Mouse (Mus musculus) heart, embryonic 11.5 days (tissue): ENCODE data around the gene Fam13c. TPM values are rescaled to one million over a fixed set of nuclear protein-coding genes. Genes with fewer than 3 reads are reported as not detected.

Experiments
- ATAC-seq: fragments of 200-750 bp; cut with Nextera tagmentation; replicated peaks from 2 replicates; pipeline ENCODE4 v1.8.0; 2017; ENCODE audit warnings: moderate library complexity; ENCODE audit not compliant: insufficient number of reproducible peaks, low FRiP score, low TSS enrichment
- H3K27ac ChIP-seq: fragments of 300-500 bp; sonication (generic); 2 replicates; pipeline ENCODE4 v1.5.1; 2014; ENCODE audit warnings: mild to moderate bottlenecking, low read depth, low read length
- H3K27me3 ChIP-seq: fragments of 300-500 bp; sonication (generic); 2 replicates; pipeline ENCODE4 v1.6.1; 2014; ENCODE audit warnings: mild to moderate bottlenecking, low read length, mixed read lengths; ENCODE audit not compliant: control insufficient read depth, insufficient read depth
- H3K36me3 ChIP-seq: fragments of 300-500 bp; sonication (generic); 2 replicates; pipeline ENCODE4 v1.6.1; 2014; ENCODE audit warnings: mild to moderate bottlenecking, low read length, moderate library complexity, mixed read lengths; ENCODE audit not compliant: control insufficient read depth, insufficient read depth
- H3K4me1 ChIP-seq: fragments of 300-500 bp; sonication (generic); 2 replicates; pipeline ENCODE4 v1.6.1; 2014; ENCODE audit warnings: low read length; ENCODE audit not compliant: control insufficient read depth, insufficient read depth
- H3K4me2 ChIP-seq: fragments of 300-500 bp; sonication (generic); 2 replicates; pipeline ENCODE4 v1.6.1; 2014; ENCODE audit warnings: mild to moderate bottlenecking, moderate library complexity
- H3K4me3 ChIP-seq: fragments of 300-500 bp; sonication (generic); 2 replicates; pipeline ENCODE4 v1.5.1; 2014; ENCODE audit warnings: low read depth, low read length
- H3K9ac ChIP-seq: fragments of 300-500 bp; sonication (generic); 2 replicates; pipeline ENCODE4 v1.6.1; 2014; ENCODE audit warnings: mild to moderate bottlenecking, low read depth, low read length, moderate library complexity
- H3K9me3 ChIP-seq: fragments of 300-500 bp; sonication (generic); replicated peaks from 2 replicates; pipeline ENCODE4 v1.6.1; 2016; ENCODE audit warnings: low read length; ENCODE audit not compliant: control insufficient read depth
- WGBS: fragments of 180-500 bp; shearing (Covaris S2); extraction: QIAGEN DNeasy Blood & Tissue Kit; methylation state at CpG from one replicate; pipeline ENCODE4 v1.1.7; 2014; ENCODE audit not compliant: insufficient replicate concordance; 5-methylcytosine and 5-hydroxymethylcytosine counted together
- polyA plus RNA-seq: library from polyadenylated mRNA; unstranded; fragments of >200 nt; fragmentation: Nextera tagmentation; extraction: Ambion mirVana; gene quantifications from 2 replicates; pipeline ENCODE4 v1.2.1, GENCODE M21; 2014

Gene Fam13c
- polyA plus RNA-seq, 1 experiment from 2014 or later = 8.2 TPM

GRCm38 (mm10) chr10:70447787-70448186 is 7.5 kb downstream of the Fam13c start:
- Histone ChIP-seq H3K4me3 (no peak overlapping the region), H3K36me3 (no peaks in the 10 kb centered on the region), H3K27ac (no peak overlapping the region), H3K9ac (no peak overlapping the region), H3K4me2 (no peak overlapping the region), H3K4me1 (no peaks in the 10 kb centered on the region), H3K27me3 (no peaks in the 10 kb centered on the region), H3K9me3 (no peaks in the 10 kb centered on the region)
- WGBS = 55% methylated on average over 4 of the region's 4 CpGs
- no peak for ATAC-seq

GRCm38 (mm10) chr10:70449206-70449605 is 8.9 kb downstream of the Fam13c start:
- Histone ChIP-seq H3K36me3 (no peaks in the 10 kb centered on the region), H3K9me3 (no peaks in the 10 kb centered on the region), H3K4me1 (no peaks in the 10 kb centered on the region), H3K4me2 (peak overlapping the region; percentile 52), H3K27ac (no peak overlapping the region), H3K4me3 (0 out of 2 replicates have a peak overlapping the region, but pooled peaks have one; percentile 10), H3K27me3 (no peaks in the 10 kb centered on the region), H3K9ac (no peak overlapping the region)
- 23% methylated on average over 8 of the region's 8 CpGs for WGBS
- ATAC-seq = no peak

- no peak for ATAC-seq
- Histone ChIP-seq H3K4me1 (no peaks in the 10 kb centered on the region), H3K9me3 (no peaks in the 10 kb centered on the region), H3K27me3 (no peaks in the 10 kb centered on the region), H3K36me3 (peaks cover 3% of the 10 kb centered on the region; the same call in 1 of the 2 replicates), H3K4me3 (no peak overlapping the region), H3K27ac (no peak overlapping the region), H3K9ac (no peak overlapping the region), H3K4me2 (no peak overlapping the region)
- 89% methylated on average over 8 of the region's 8 CpGs for WGBS
Observed at GRCm38 (mm10) chr10:70455886-70456305, 15.6 kb downstream of the Fam13c start.

- Histone ChIP-seq H3K9ac (no peak overlapping the region), H3K36me3 (peaks cover 5% of the 10 kb centered on the region; the same call in 1 of the 2 replicates), H3K4me2 (no peak overlapping the region), H3K4me3 (no peak overlapping the region), H3K4me1 (no peaks in the 10 kb centered on the region), H3K9me3 (no peaks in the 10 kb centered on the region), H3K27ac (no peak overlapping the region), H3K27me3 (no peaks in the 10 kb centered on the region)
- ATAC-seq = no peak
- WGBS = 66% methylated on average over 11 of the region's 11 CpGs
Observed at GRCm38 (mm10) chr10:70458574-70459263, 18.4 kb downstream of the Fam13c start.

GRCm38 (mm10) chr10:70465638-70466037 is 25.4 kb downstream of the Fam13c start:
- H3K27ac ChIP-seq = no peak overlapping the region
- 80% methylated on average over 7 of the region's 7 CpGs for WGBS
- no peak overlapping the region for H3K9ac ChIP-seq
- H3K4me3 ChIP-seq = no peak overlapping the region
- no peaks in the 10 kb centered on the region for H3K9me3 ChIP-seq
- H3K27me3 ChIP-seq = no peaks in the 10 kb centered on the region
- H3K4me1 ChIP-seq = no peaks in the 10 kb centered on the region
- H3K4me2 ChIP-seq = no peak overlapping the region
- H3K36me3 ChIP-seq = 0 out of 2 replicates have a peak, but pooled peaks cover 2% of the 10 kb centered on the region
- no peak for ATAC-seq

- no peak for ATAC-seq
- Histone ChIP-seq H3K9me3 (no peaks in the 10 kb centered on the region), H3K4me2 (no peak overlapping the region), H3K27me3 (no peaks in the 10 kb centered on the region), H3K9ac (no peak overlapping the region), H3K36me3 (peaks cover 3% of the 10 kb centered on the region; the same call in 1 of the 2 replicates), H3K27ac (no peak overlapping the region), H3K4me3 (no peak overlapping the region), H3K4me1 (no peaks in the 10 kb centered on the region)
- WGBS = 62% methylated on average over 1 of the region's 1 CpGs
Observed at GRCm38 (mm10) chr10:70470836-70471235, 30.6 kb downstream of the Fam13c start.

- H3K4me2 ChIP-seq = no peak overlapping the region
- H3K4me1 ChIP-seq = no peaks in the 10 kb centered on the region
- no peak for ATAC-seq
- no peak overlapping the region for H3K4me3 ChIP-seq
- H3K27ac ChIP-seq = no peak overlapping the region
- 88% methylated on average over 10 of the region's 10 CpGs for WGBS
- H3K27me3 ChIP-seq = no peaks in the 10 kb centered on the region
- peaks cover 3% of the 10 kb centered on the region; the same call in 1 of the 2 replicates for H3K36me3 ChIP-seq
- H3K9ac ChIP-seq = no peak overlapping the region
- no peaks in the 10 kb centered on the region for H3K9me3 ChIP-seq
Observed at GRCm38 (mm10) chr10:70477741-70478145, 37.5 kb downstream of the Fam13c start.

GRCm38 (mm10) chr10:70483736-70484135 is 43.5 kb downstream of the Fam13c start:
- no peak overlapping the region for H3K4me2 ChIP-seq
- H3K27ac ChIP-seq = no peak overlapping the region
- 65% methylated on average over 6 of the region's 6 CpGs for WGBS
- no peak overlapping the region for H3K9ac ChIP-seq
- H3K9me3 ChIP-seq = no peaks in the 10 kb centered on the region
- ATAC-seq = no peak
- no peaks in the 10 kb centered on the region for H3K36me3 ChIP-seq
- no peak overlapping the region for H3K4me3 ChIP-seq
- no peaks in the 10 kb centered on the region for H3K27me3 ChIP-seq
- peaks cover 3% of the 10 kb centered on the region; the same call in 1 of the 2 replicates for H3K4me1 ChIP-seq
